Mouse (Mus musculus) thymus, adult 18-20 months (tissue): ENCODE measurements around the gene Gpr153.

Source experiments
- DNase-seq, 2 experiments: peaks; one replicate each; pipeline ENCODE4 v3.0.0; 2022; ENCODE audit warnings: mixed read lengths in 2 of 2

Gene Gpr153

GRCm38 (mm10) chr4:152265791-152266190 lies 8.2 kb upstream of the Gpr153 start:
- DNase-seq = no peak

- DNase-seq = no peak
Observed at GRCm38 (mm10) chr4:152266236-152266895, 7.7 kb upstream of the Gpr153 start.

- DNase-seq = no peak
Observed at GRCm38 (mm10) chr4:152267748-152268369, 6.2 kb upstream of the Gpr153 start.

- no peak for DNase-seq
Observed at GRCm38 (mm10) chr4:152269967-152270366, 4.1 kb upstream of the Gpr153 start.

GRCm38 (mm10) chr4:152270599-152270998 lies 3.4 kb upstream of the Gpr153 start:
- DNase-seq = no peak

- no peak for DNase-seq
Observed at GRCm38 (mm10) chr4:152271334-152271733, 2.7 kb upstream of the Gpr153 start.

GRCm38 (mm10) chr4:152272006-152272405 lies 2.0 kb upstream of the Gpr153 start:
- no peak for DNase-seq

GRCm38 (mm10) chr4:152272449-152273049 lies 1.5 kb upstream of the Gpr153 start:
- DNase-seq = no peak

- no peak for DNase-seq
Observed at GRCm38 (mm10) chr4:152273191-152273590, 841 bp upstream of the Gpr153 start.

GRCm38 (mm10) chr4:152274681-152275131 lies 674 bp downstream of the Gpr153 start:
- DNase-seq = no peak

- DNase-seq = no peak
Observed at GRCm38 (mm10) chr4:152276389-152277347, 2.6 kb downstream of the Gpr153 start.

GRCm38 (mm10) chr4:152277916-152278315 lies 3.9 kb downstream of the Gpr153 start:
- DNase-seq = no peak

- DNase-seq = no peak
Observed at GRCm38 (mm10) chr4:152278986-152279385, 5.0 kb downstream of the Gpr153 start.

- no peak for DNase-seq
Observed at GRCm38 (mm10) chr4:152281601-152282000, 7.6 kb downstream of the Gpr153 start.

GRCm38 (mm10) chr4:152282721-152283120 lies 8.7 kb downstream of the Gpr153 start:
- no peak for DNase-seq

- DNase-seq = peak; percentile 63 to 64
Observed at GRCm38 (mm10) chr4:152283186-152283950, 9.3 kb downstream of the Gpr153 start.

GRCm38 (mm10) chr4:152285505-152285904 lies 11.5 kb downstream of the Gpr153 start:
- DNase-seq = no peak

GRCm38 (mm10) chr4:152286183-152286582 lies 12.2 kb downstream of the Gpr153 start:
- no peak for DNase-seq

GRCm38 (mm10) chr4:152286887-152287286 lies 12.9 kb downstream of the Gpr153 start:
- peak in 1 of 2 experiments; percentile 41 for DNase-seq

GRCm38 (mm10) chr4:152287317-152288120 lies 13.5 kb downstream of the Gpr153 start:
- no peak for DNase-seq

GRCm38 (mm10) chr4:152288398-152288945 lies 14.4 kb downstream of the Gpr153 start:
- no peak for DNase-seq
